Mouse (Mus musculus): ENCODE measurements around the gene Frmd4b. TPM values are rescaled to one million over a fixed set of nuclear protein-coding genes. Genes with fewer than 3 reads are reported as not detected.

Frmd4b gene
- total RNA-seq, 2 experiments from 2014 or later = 5.8 to 9.8 TPM

DNA sequence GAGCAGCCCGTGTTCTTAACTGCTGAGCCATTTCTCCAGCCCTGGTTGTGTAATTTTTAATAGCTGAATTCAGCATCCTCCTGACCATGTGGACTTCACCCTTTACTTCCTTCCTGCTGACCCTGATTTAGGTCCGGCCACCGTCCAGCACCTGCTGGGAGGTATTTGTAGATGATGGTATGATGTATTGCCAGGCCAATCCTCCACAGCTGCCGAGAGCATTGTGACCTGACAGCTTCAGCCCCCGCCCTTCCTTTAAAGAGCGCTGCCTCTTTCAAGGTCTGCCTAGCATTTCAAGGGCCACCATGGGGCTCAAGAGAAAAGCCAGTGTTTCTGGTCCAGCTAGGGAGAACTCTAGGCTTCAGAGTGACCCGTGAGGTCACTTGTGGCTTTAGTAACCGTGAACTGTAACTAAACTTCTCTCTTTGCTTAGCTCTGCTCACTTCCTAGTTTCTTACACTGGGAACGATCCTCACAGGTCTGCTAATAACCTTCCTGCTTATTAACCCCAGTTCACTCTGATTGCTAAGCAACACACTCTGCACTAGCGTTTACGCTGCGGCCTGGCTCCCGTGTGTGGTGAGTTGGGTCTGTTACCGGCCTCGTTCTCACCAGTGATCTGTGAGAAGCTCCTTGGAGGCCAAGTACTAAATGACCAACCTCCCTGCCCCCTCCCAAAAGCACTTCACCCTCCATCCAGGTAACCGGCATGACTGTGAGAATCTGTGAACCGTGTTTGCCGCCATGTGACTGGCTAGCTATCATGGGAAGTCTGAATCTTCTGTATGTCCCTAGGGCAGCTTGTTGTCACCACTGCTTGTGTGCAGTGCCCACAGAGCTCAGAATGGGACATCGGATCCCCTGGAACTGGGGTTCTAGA lies 138.1 kb downstream of the Frmd4b start:
- DNase-seq = no peak

DNA sequence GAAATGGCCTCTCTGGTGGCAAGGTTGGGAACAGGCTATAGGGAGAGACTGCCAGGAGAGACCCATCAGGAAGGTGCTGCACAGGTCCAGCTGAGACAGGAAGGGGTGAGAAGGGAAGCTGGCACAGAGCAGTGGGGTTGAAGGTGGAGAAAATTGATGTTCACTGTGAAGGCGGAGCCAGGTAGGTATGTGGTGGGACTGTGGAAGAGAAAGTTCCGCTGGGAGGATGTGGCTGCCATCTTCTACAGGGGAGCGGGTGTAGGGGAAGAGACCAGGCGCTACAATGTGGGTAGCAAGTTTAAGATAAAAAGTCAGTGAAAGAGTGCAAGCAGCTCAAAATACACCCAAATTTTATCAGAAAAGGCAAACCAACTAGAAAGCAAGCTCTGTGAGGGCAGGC lies 143.7 kb downstream of the Frmd4b start:
- DNase-seq = no peak

DNA sequence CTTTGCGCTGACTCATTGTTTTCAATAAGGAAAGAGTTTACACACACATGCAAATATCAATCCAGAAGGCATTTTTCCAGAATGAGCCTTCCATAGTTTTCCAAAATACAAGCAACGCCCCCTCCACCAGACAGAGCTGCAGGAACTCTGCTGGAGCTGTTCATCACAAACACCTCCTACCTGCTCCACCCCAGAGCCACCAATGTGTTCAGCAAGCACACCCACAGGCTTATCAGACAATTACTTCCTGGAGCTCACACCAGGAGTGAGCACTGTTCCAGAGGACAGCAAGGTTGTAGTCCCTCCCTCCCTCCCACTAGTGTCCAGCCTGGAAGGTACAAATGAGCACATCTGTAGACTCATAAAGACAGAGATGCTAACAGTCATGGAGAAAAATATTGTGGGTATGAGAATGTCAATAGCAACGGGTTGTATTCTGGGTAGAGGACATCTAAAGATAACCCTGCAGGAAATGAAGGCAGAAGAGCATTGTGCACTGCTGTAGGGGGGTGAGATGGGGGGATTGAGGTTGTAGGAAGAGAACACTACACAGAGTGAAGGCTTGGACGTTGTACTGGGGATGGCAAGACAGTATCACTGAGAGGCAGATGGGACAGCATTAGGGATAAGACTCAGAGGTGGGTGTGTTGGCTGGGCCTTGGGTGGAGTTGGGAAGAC lies 144.3 kb downstream of the Frmd4b start:
- no peak for DNase-seq

DNA sequence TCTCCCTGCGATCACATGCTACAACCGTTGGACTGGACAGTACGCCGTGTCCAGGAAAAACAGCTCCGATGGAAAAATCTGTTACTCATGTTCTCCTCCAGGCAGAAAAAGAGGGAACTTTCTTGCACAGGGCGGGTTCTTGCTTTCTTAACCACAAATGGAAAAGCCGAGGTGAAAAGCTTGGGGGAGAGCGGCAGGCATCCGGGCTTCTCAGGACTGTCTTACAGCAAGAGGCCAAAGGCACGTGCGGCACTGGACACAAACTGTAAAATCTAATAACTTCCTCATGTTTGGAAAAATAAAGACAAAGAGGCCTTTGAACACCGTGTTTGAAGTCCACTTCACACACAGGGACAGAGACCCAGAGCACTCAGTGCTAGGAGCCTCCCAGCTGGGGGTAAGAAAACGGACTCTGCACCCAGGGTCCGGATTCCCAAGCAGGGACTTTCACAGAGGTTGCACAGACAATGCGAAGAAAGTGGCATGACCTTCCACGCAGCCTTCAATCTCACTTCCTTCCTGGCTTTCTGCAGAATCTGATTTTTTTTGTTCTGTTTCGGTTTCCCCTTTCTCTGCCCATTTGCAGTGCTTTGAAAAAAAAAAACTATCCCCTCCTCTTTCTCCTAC lies 153.3 kb downstream of the Frmd4b start:
- DNase-seq = peak; percentile 73

DNA sequence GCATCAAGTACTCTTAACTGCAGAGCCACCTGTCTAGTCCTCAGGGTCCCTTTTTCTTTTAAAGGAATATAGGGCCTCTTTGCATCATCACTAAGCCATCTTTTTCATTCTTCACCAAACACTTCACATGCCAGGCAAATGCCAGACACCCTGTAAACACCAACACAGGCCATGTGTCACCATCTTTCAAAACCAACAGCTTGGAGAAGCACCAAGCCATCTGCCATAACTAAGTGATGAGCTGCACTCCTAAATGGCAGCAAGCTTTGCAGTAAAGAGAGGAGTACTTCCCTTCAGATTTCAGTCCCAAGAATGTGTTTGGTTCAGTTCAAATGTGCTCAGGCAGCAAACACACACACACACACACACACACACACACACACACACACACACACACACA lies 154.9 kb downstream of the Frmd4b start:
- no peak for DNase-seq

DNA sequence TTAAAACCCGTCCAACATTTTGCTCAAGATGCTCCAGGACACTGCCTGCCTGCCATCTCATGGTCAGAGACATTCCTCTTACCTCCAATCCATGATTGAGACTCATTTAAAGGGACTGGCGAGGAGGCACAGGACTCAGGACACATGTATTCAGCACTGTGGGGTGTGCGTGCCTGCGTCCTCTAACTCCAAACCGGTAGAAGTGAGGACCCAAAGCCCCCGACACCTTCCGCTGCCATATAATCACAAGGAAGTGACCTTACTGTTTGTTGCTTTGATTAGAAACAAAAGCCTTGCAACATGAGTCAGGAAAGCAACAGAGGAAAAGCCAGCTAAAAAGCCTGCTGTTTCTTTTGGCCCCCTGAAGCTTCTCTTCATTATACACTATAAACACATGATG lies 158.2 kb downstream of the Frmd4b start:
- no peak for DNase-seq

DNA sequence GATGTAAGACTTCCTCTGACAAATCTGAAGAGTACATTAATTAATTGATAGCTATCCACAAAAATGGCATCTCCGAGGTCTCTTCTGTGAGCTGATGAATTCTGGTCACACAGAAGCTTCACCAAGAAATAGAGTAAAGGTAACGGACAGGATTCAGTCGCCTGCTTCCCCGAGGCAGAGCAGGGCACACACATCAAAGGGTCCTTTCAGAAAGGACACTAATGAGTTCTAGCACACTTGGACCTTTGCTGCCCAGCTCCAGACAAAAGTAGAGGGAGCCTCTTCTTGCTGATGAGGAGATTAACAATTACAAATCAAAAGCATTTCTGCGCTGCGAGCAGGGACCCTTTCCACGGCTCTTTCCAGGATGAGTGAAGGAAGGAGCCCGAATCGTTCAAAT lies 159.0 kb downstream of the Frmd4b start:
- DNase-seq = no peak

DNA sequence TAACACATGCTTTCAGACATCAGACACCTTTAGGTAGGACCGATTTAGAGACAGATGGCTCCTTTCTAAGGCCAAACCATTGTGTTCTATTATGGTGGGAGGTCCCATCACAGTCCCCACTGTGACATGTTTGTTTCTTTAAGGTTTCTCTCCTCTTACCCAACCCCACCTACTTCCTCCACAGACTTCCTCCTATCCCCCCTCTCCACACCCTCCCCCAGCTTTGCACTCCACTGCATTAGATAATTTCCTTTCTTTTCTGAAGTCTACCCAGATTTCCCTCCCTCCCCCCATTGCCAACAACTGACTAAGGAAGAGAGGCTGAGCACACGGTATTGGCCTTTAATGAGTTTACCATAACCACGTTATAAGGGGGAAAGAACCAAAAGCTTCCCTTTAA lies 159.4 kb downstream of the Frmd4b start:
- peak; percentile 51 for DNase-seq

DNA sequence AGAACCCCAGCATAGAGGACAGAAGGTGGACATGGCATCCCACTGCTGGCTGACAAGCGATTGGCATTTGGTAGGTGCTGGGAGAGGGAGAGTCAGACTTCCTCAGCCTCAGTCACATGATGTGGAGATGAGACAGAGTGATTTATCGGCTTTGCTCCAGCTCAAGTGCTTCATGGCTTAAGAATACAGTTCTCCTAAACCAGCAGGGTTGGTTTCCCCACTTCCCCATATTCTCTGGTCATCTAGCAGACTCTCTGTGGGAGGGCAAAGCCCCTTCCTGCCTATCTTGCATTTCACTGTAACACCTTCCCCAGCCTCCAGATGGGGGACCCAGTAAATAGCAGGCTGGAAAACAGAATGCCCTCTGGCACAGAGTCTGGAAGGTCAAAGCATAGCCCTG lies 160.1 kb downstream of the Frmd4b start:
- no peak for DNase-seq

DNA sequence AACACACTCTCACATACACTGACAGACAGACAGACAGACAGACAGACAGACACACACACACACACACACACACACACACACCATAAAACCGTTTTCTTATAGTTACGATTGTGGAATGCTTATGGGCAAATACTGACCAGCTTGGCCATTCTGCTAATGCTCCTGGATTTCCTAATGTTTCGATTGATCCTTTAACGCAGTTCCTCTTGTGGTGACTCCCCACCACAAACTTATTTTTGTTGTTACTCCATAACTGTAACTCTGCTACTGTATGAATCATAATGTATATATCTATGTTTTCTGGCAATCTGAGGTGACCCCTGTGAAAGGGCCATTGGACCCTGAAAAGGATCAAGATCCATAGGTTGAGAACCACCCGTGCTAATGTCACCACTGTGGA lies 165.1 kb downstream of the Frmd4b start:
- DNase-seq = no peak

DNA sequence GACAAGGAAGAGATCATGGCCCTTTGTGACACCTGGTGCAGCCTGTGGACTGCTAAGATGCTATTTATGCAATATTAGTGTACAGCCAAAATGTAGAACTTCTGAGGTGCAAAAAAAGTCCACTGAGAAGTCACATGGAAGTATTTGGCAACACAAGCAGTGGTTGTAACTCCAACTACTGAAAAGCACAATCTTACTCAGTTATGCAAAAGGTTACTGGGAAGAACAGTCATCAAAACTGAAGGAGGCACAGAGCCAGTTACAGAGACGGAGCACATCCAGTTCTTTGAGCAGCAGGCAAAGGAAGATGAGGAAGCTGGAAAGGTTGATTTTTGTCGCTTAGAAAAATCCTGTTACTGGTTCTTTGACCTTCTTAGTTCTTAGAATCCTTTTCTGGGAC lies 167.5 kb downstream of the Frmd4b start:
- DNase-seq = peak; percentile 58

DNA sequence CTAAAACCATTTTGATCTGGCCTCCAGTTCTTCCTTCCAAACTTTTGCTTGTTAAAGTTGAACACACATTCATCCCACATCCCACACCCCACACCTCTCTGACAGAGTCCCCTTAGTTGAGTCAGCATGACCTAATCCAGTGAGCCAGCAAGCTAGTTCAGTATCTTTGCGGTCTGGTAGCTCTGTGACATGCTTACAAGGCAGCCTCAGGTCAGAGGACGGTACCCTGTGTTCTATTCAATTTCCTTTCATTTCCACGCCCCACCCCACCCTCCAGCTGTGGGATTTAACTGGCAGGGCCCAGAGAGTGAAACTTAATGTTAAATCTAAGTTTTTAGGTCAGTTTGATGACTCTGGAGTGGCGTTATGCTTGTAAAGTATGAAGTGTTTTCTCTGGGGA lies 170.3 kb downstream of the Frmd4b start:
- DNase-seq = peak; percentile 77

DNA sequence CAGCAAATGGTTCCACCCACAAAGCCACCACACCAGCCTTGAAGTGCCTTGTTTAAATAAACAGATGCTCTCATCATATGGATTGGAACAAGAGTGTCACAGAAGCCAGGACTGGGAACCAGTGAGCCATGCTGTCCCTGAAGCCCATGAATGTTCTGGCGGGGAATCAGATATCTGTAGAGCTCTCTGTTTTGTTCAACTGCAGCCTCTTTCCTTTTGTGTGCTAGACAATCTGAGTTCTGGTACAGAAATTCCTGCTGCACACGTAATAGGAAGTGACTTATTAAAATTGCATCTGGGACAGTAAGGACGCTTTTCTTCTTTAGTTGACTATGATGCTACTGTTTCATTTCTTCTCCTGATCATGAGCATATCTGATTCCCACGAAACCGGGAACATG lies 173.2 kb downstream of the Frmd4b start:
- no peak for DNase-seq

DNA sequence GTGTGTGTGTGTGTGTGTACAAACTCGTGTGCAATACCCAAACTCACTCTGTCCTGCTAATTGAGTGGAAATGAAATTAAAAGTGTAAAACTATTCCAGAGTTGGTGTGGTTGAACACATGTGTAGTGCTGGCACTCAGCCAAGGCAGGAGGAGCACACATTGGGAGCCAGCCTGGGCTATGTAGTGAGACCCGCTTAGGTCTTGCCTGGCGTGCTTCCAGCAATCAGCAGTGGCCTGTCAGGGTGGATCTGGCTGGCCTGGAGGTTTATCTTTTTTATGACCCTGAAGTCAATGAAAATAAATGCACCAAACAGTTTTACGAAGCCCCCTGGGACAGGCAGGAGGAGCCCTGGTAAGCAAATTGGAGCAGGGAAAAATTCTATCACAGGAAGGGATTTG lies 173.8 kb downstream of the Frmd4b start:
- peak; percentile 39 for DNase-seq

DNA sequence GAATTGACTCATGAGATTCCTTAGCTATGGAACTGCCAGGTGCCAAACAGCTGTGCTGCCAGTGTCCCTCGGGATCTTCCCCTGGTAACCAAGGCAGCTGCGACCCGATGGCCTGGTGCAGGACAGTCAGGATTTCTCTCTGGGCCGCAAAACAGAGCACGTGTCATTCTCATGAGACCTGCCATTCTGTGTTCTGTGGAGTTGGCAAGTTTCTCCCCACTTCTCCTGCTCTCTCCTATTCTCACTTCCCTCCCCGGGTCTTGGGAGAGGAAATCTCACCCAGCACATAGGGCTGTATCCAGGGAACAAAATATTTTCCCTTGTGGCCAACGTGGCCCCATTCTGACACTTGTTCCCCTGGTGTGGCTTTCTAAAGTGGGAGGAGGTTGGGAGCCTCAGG lies 176.0 kb downstream of the Frmd4b start:
- DNase-seq = peak; percentile 72

DNA sequence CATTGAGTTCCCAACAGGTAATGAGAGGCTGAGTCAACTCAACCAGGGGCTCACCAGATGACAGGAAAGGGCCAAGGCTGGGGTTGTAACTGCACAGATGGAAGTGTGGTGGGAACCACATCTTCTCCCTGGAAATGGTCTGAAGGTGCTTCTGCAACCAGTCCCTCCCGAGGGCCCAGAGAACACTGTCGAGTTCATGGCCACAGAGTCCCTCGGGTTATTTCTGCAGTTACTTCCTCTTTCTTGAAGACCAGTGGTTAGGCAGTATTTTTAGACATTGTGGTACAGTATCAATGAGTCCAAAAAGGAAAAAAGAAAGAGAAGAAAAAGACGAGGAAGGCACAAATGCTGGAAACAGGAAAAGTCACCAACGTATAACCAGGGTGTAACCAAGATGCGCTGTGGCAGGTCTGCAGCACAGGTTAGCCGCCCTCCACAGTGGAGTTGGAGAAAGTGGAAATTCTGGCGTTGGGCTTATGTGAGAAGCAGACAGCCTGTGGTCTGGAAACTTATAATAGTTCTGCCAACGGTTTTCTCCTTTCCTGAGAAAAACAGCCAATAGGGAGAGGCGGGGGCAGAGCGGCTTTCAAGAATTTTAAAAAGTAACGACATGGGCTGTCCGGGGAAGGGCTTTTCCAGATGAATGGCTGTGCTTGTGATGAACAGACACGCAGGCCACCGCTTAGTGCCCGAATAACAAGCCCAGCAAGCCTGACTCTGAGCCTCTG lies 178.3 kb downstream of the Frmd4b start:
- peak; percentile 16 for DNase-seq

DNA sequence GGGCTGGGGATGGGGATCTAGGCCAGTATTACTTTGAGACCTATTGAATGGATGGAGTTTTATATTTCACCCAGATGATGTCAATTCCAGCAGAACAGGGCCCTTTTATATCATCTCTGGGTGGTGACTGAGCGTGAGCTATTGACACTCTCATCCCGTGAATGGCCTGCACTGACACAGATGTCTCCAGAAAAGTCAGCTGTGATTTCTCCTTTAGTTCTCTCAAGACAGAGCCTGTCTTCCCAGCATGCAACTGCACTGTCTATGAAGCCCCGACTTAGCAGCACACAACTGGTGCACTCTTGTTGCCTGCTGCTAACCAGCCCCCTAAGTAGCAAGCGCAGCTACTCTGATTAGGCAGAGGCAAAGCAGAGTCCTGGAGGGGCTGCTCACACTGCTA lies 182.6 kb downstream of the Frmd4b start:
- DNase-seq = no peak

DNA sequence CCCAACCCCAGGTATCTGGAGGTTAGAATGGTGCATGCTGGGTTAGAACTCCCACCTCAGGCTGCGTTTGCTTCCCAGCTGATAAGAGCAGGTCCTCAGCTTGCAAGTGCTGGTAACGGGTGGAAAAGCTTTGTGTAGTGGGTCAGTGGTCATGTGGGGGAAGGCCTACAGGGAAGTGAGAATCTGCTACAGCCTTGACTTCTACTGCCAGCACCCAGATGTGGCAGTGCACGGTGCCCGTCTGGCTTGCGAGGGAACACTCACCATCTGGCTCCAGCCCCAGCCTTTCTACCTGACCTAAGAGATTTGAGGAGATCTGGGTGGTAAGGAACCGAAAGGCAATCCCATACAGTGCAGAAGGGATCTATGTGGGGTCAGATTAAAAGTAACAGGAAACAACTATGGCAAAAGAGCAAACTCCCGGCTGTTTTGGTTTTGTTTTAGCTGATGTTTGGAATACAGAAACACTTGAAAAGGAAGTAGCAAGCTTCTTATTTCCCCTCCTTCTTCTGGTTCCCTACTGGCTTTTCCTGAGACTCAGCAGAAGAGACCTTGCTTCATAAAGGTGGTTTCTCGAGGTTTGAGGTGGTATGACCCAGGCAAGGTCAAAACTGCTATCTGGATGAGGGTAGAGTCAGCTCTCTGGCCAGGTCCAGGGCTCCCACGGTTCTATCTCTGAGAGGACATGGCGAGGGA lies 185.9 kb downstream of the Frmd4b start:
- no peak for DNase-seq

DNA sequence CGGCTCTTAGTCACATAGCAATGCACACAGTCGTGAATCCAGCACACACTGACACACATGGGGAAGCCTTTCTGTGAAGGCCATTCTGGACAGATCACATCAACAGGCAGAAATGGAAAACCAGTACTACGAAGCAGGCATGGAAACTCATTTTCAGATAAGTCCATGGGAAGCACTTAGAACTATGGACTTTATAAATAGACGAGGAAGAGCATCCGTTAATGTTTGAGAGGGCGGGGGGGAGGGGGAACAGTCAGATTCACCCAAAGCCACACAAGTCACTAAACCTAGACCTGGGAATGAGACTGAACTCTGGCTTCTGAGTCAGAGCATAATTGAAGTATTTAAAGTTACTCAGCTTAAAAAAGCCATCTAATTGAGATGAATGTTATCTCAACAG lies 186.8 kb downstream of the Frmd4b start:
- DNase-seq = no peak

DNA sequence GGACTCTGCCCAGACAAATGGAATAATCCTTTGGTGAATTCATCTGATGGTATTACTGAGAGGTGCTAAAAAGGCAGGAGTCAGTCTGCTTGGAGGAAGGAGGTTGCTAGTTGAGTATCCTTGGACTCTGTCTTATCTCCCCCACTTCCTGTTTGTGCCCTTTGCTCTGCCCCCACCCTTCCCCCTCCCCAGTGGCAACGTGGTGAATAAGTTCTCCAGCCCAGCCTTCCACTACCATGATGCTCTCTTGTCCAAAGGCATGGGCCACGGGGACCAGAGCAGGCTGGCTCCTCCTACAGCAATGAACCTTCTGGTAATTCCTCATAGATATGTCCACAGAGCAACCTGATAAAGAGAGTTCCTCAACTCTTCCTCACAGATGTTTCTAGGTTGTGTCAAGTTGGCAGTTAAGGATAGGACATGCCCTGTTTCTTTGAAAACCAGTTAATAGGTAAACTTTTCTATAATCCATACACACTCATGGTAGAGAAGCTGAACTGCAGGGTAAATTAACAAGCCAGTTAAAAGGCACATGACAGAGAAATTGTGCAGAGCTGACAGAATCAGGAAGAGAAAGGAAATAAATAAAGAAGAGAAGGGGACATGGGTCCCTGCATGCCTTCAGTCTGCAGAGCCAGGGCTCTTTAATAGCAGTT lies 187.5 kb downstream of the Frmd4b start:
- no peak for DNase-seq

DNA sequence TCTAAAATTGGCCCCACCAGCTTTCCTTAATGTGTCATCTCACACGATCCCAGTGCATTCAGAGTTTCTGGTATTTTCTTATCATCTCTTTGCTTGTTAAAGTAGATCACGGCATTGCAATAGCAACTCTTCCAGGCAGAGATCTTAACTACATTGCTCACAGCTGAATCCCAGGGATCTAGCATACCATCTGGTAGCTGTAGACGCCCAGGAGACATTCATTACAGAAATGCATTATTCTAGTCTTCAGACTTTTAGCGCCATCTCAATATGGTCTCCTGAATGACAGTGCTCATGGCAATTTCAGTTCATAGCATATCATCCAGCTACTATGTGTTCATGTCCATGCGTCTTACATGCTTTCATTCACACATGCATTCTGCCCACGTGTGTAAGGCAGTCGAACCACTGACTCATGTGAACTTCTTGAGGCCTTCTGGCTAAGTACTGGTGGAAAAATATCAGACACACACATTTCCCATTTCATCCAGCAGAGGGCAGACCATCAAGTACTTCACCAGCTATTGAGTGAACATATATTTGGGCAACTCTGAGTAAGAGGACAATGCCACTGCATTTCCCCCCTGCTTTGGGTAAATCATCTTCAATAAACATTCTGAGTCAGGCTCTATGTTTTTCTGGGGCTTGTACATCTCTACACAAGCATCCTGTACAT lies 197.4 kb downstream of the Frmd4b start:
- peak; percentile 42 for DNase-seq
